Mouse (Mus musculus) C2C12 (cell line): ENCODE measurements around the gene AI661453.

Experiments
- CTCF ChIP-seq: IDR thresholded peaks from one replicate; pipeline ENCODE4 v1.5.1; 2011; ENCODE audit not compliant: control insufficient read depth, insufficient read depth, insufficient read length
- FOSL1 ChIP-seq: IDR thresholded peaks from one replicate; pipeline ENCODE4 v1.8.0; 2011; ENCODE audit warnings: mild to moderate bottlenecking, low read length; ENCODE audit not compliant: poor library complexity, insufficient read depth, severe bottlenecking

GRCm38 (mm10) chr17:47508012-47508608, 71.7 kb downstream of the AI661453 start:
- TF ChIP-seq CTCF, result no peak
- no peak for TF ChIP-seq FOSL1
